Mouse (Mus musculus) adrenal gland, adult 2 months (tissue): ENCODE measurements around the gene Ccdc51. TPM values are rescaled to one million over a fixed set of nuclear protein-coding genes. Genes with fewer than 3 reads are reported as not detected.
"Not testable (repeated sequence)": the region's sequence is repeated elsewhere in the genome, so short reads cannot be mapped to it uniquely, and the experiment has no call there.

Experiments
- DNase-seq: peaks from one replicate; pipeline ENCODE4 v3.0.0; 2021
- polyA plus RNA-seq: library from polyadenylated mRNA; depleted of rRNA; stranded (reverse); fragments of >200 nt; gene quantifications from 2 replicates; pipeline ENCODE4 v1.2.3, GENCODE M21; 2012; rRNA removed
- total RNA-seq, 2 experiments: library from RNA; stranded (reverse); gene quantifications; 2 replicates each; pipeline ENCODE4 v1.2.3; 2021

The Ccdc51 gene
- total and polyA plus RNA-seq, 3 experiments = 9.2 to 18.9 (median 12.6) TPM

- no peak for DNase-seq
Observed at GRCm38 (mm10) chr9:109123266-109123665, 41.0 kb downstream of the Ccdc51 start.

GRCm38 (mm10) chr9:109124164-109124563 is 41.9 kb downstream of the Ccdc51 start:
- no peak for DNase-seq

- DNase-seq = no peak
Observed at GRCm38 (mm10) chr9:109125043-109125442, 42.8 kb downstream of the Ccdc51 start.

GRCm38 (mm10) chr9:109125481-109125880 is 43.2 kb downstream of the Ccdc51 start:
- no peak for DNase-seq

- no peak for DNase-seq
Observed at GRCm38 (mm10) chr9:109127076-109127475, 44.8 kb downstream of the Ccdc51 start.

- no peak for DNase-seq
Observed at GRCm38 (mm10) chr9:109128211-109128610, 45.9 kb downstream of the Ccdc51 start.

GRCm38 (mm10) chr9:109130076-109130475 is 47.8 kb downstream of the Ccdc51 start:
- no peak for DNase-seq

- not testable (repeated sequence) for DNase-seq
Observed at GRCm38 (mm10) chr9:109140414-109140813, 58.1 kb downstream of the Ccdc51 start.

Other genes starting within 250 kb of the Ccdc51 start
- 10 to 100 TPM; 10.1 to 11.7 TPM for gene Slc26a6, start 229.2 kb upstream of the Ccdc51 start, total RNA-seq
- 10.1 and 11.2 TPM in 2 replicates for gene Slc26a6, start 229.2 kb upstream of the Ccdc51 start, polyA plus RNA-seq
- under 1 TPM in 1 of 2 experiments, not detected in 1; 0.61 TPM for gene Tmem89, start 167.9 kb upstream of the Ccdc51 start, total RNA-seq
- gene Tmem89, start 167.9 kb upstream of the Ccdc51 start, polyA plus RNA-seq = 0.15 TPM in 1 of 2 replicates, not detected in the other
- 100 to 1,000 TPM; 546 to 765 TPM for gene Uqcrc1, start 145.9 kb upstream of the Ccdc51 start, total RNA-seq
- 797 and 881 TPM in 2 replicates for gene Uqcrc1, start 145.9 kb upstream of the Ccdc51 start, polyA plus RNA-seq
- 1 to 10 TPM; 3.1 to 3.3 TPM for gene Col7a1, start 128.9 kb upstream of the Ccdc51 start, total RNA-seq
- 4.6 and 6.6 TPM in 2 replicates for gene Col7a1, start 128.9 kb upstream of the Ccdc51 start, polyA plus RNA-seq
- under 1 TPM in 1 of 2 experiments, not detected in 1; 0.58 TPM for gene Ucn2, start 96.5 kb upstream of the Ccdc51 start, total RNA-seq
- gene Ucn2, start 96.5 kb upstream of the Ccdc51 start, polyA plus RNA-seq = 0.47 and 0.50 TPM in 2 replicates
- 1 to 10 TPM; 5.5 to 8.7 TPM for gene Pfkfb4, start 90.7 kb upstream of the Ccdc51 start, total RNA-seq
- gene Pfkfb4, start 90.7 kb upstream of the Ccdc51 start, polyA plus RNA-seq = 10.6 and 14.1 TPM in 2 replicates
- gene Shisa5, start 43.9 kb upstream of the Ccdc51 start, total RNA-seq = 100 to 1,000 TPM; 143 to 167 TPM
- 586 and 732 TPM in 2 replicates for gene Shisa5, start 43.9 kb upstream of the Ccdc51 start, polyA plus RNA-seq
- gene Trex1, start 22.8 kb upstream of the Ccdc51 start, total RNA-seq = 10 to 100 TPM; 19.5 to 28.2 TPM
- gene Trex1, start 22.8 kb upstream of the Ccdc51 start, polyA plus RNA-seq = 129 and 130 TPM in 2 replicates
- 10 to 100 TPM; 12.5 to 17.5 TPM for gene Atrip, start 8.4 kb upstream of the Ccdc51 start, total RNA-seq
- gene Atrip, start 8.4 kb upstream of the Ccdc51 start, polyA plus RNA-seq = 22.3 and 25.3 TPM in 2 replicates
- 100 to 1,000 TPM; 393 to 485 TPM for gene Tma7, start 94 bp downstream of the Ccdc51 start, total RNA-seq
- gene Tma7, start 94 bp downstream of the Ccdc51 start, polyA plus RNA-seq = 6.9 and 9.6 TPM in 2 replicates
- 10 to 100 TPM; 75.7 to 82.0 TPM for gene Plxnb1, start 12.9 kb downstream of the Ccdc51 start, total RNA-seq
- 89.9 and 110 TPM in 2 replicates for gene Plxnb1, start 12.9 kb downstream of the Ccdc51 start, polyA plus RNA-seq
- gene Fbxw21, start 79.5 kb downstream of the Ccdc51 start, total RNA-seq = not detected
- not detected in 2 replicates for gene Fbxw21, start 79.5 kb downstream of the Ccdc51 start, polyA plus RNA-seq
- not detected for gene Fbxw13, start 113.5 kb downstream of the Ccdc51 start, total RNA-seq
- not detected in 2 replicates for gene Fbxw13, start 113.5 kb downstream of the Ccdc51 start, polyA plus RNA-seq
- not detected for gene Fbxw20, start 152.3 kb downstream of the Ccdc51 start, total RNA-seq
- not detected in 2 replicates for gene Fbxw20, start 152.3 kb downstream of the Ccdc51 start, polyA plus RNA-seq
- not detected for gene Fbxw14, start 205.2 kb downstream of the Ccdc51 start, total RNA-seq
- not detected in 2 replicates for gene Fbxw14, start 205.2 kb downstream of the Ccdc51 start, polyA plus RNA-seq